Mouse (Mus musculus) limb, embryonic 15.5 days (tissue): ENCODE measurements around the gene Insl3. TPM values are rescaled to one million over a fixed set of nuclear protein-coding genes. Genes with fewer than 3 reads are reported as not detected.

Source experiments
- ATAC-seq: fragments of 200-750 bp; cut with Nextera tagmentation; 2 replicates; pipeline ENCODE4 v1.8.0; 2017; ENCODE audit warnings: low read depth, moderate TSS enrichment; ENCODE audit not compliant: insufficient number of reproducible peaks, low FRiP score, low TSS enrichment
- H3K27ac ChIP-seq: fragments of 300-500 bp; sonication (generic); 2 replicates; pipeline ENCODE4 v1.5.1; 2015; ENCODE audit warnings: moderate library complexity, mild to moderate bottlenecking, inconsistent platforms
- H3K27me3 ChIP-seq: fragments of 300-500 bp; sonication (generic); 2 replicates; pipeline ENCODE4 v1.6.1; 2015; ENCODE audit warnings: inconsistent platforms
- H3K36me3 ChIP-seq: fragments of 300-500 bp; sonication (generic); 2 replicates; pipeline ENCODE4 v1.6.1; 2015; ENCODE audit warnings: inconsistent platforms
- H3K4me1 ChIP-seq: fragments of 300-500 bp; sonication (generic); 2 replicates; pipeline ENCODE4 v1.6.1; 2015; ENCODE audit warnings: inconsistent platforms
- H3K4me2 ChIP-seq: fragments of 300-500 bp; sonication (generic); 2 replicates; pipeline ENCODE4 v1.6.1; 2015; ENCODE audit warnings: mild to moderate bottlenecking, inconsistent platforms
- H3K4me3 ChIP-seq: fragments of 300-500 bp; sonication (generic); 2 replicates; pipeline ENCODE4 v1.5.1; 2015; ENCODE audit warnings: mild to moderate bottlenecking, inconsistent platforms
- H3K9ac ChIP-seq: fragments of 300-500 bp; sonication (generic); 2 replicates; pipeline ENCODE4 v1.6.1; 2015; ENCODE audit warnings: inconsistent platforms
- H3K9me3 ChIP-seq: fragments of 300-500 bp; sonication (generic); 2 replicates; pipeline ENCODE4 v1.6.1; 2016; ENCODE audit warnings: inconsistent platforms
- WGBS: fragments of 180-500 bp; shearing (Covaris S2); methylation state at CpG from one replicate; pipeline ENCODE4 v1.1.7; 2015; 5-methylcytosine and 5-hydroxymethylcytosine counted together
- polyA plus RNA-seq: library from polyadenylated mRNA; unstranded; fragments of >200 nt; fragmentation: Nextera tagmentation; extraction: Ambion mirVana; gene quantifications from 2 replicates; pipeline ENCODE4 v1.2.1, GENCODE M21; 2015

Insl3 gene
- polyA plus RNA-seq, 1 experiment from 2014 or later, result 0.96 TPM

DNA sequence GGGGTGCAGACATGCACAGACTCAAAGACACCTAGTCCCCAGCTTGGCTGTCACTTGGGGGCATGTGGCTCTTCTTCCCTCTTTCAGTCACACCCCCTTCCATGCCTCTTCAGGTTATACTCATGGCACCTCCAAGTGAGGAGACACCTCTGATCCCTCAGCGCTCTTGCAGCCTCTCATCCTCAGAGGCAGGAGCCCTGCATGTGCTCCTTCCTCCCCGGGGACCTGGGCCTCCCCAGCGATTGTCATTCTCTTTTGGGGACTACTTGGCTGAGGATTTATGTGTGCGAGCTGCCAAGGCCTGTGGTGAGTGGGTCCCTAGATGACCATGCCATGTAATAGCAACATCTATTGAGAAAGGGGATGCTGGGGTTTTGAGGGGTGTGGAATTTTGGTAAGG, 10.8 kb upstream of the Insl3 start:
- ATAC-seq, result no peak
- H3K36me3 ChIP-seq, result no peaks in the 10 kb centered on the region
- H3K4me1 ChIP-seq, result peaks cover 38% of the 10 kb centered on the region
- no peak overlapping the region for H3K27ac ChIP-seq
- 51% methylated on average over 4 of the region's 4 CpGs for WGBS
- H3K9ac ChIP-seq, result no peak overlapping the region
- peaks cover 76% of the 10 kb centered on the region for H3K27me3 ChIP-seq
- no peaks in the 10 kb centered on the region; the same call in 1 of the 2 replicates for H3K9me3 ChIP-seq
- no peak overlapping the region for H3K4me3 ChIP-seq
- H3K4me2 ChIP-seq, result no peak overlapping the region

- no peak for ATAC-seq
Observed at GRCm38 (mm10) chr8:71679116-71679515, 9.9 kb upstream of the Insl3 start.

GRCm38 (mm10) chr8:71679550-71680168, 9.4 kb upstream of the Insl3 start:
- H3K36me3 ChIP-seq, result no peaks in the 10 kb centered on the region
- H3K27ac ChIP-seq, result no peak overlapping the region
- H3K27me3 ChIP-seq, result peaks cover 89% of the 10 kb centered on the region
- ATAC-seq, result no peak
- H3K4me2 ChIP-seq, result peak overlapping the region; percentile 41
- H3K9me3 ChIP-seq, result no peaks in the 10 kb centered on the region; the same call in 1 of the 2 replicates
- peak overlapping the region; percentile 28 for H3K4me3 ChIP-seq
- peaks cover 38% of the 10 kb centered on the region for H3K4me1 ChIP-seq
- WGBS, result 5% methylated on average over 46 of the region's 46 CpGs
- H3K9ac ChIP-seq, result no peak overlapping the region

More at GRCm38 (mm10) chr8:71679116-71679515, 9.9 kb upstream of the Insl3 start:
- Histone ChIP-seq H3K9ac (no peak overlapping the region), H3K27ac (no peak overlapping the region), H3K27me3 (peaks cover 83% of the 10 kb centered on the region), H3K9me3 (no peaks in the 10 kb centered on the region; the same call in 1 of the 2 replicates), H3K36me3 (no peaks in the 10 kb centered on the region), H3K4me2 (peak overlapping the region; percentile 41), H3K4me1 (peaks cover 38% of the 10 kb centered on the region), H3K4me3 (peak overlapping the region; percentile 28)
- WGBS, result 18% methylated on average over 16 of the region's 16 CpGs

DNA sequence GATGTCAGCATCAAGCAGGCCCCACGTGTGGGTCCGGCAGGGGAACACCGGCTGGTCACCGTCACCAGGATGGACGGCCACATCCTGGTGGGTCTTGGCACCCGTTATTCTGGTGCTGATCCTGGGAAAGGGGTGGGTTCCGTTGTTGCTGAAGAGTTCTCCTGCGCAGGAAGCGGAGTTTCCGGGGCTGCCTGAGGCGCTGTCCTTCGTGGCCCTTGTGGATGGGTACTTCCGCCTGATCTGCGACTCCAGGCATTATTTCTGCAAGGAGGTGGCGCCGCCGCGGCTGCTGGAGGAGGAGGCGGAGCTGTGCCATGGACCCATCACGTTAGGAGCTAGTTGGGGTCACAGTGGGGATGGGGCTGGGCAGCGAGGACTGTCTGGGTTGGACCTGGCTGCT, 8.5 kb upstream of the Insl3 start:
- Histone ChIP-seq H3K9ac (no peak overlapping the region), H3K27ac (no peak overlapping the region), H3K27me3 (peaks cover 93% of the 10 kb centered on the region), H3K4me3 (no peak overlapping the region), H3K4me2 (no peak overlapping the region), H3K4me1 (peaks cover 39% of the 10 kb centered on the region), H3K36me3 (no peaks in the 10 kb centered on the region), H3K9me3 (no peaks in the 10 kb centered on the region; the same call in 1 of the 2 replicates)
- ATAC-seq, result no peak
- WGBS, result 6% methylated on average over 21 of the region's 21 CpGs

DNA sequence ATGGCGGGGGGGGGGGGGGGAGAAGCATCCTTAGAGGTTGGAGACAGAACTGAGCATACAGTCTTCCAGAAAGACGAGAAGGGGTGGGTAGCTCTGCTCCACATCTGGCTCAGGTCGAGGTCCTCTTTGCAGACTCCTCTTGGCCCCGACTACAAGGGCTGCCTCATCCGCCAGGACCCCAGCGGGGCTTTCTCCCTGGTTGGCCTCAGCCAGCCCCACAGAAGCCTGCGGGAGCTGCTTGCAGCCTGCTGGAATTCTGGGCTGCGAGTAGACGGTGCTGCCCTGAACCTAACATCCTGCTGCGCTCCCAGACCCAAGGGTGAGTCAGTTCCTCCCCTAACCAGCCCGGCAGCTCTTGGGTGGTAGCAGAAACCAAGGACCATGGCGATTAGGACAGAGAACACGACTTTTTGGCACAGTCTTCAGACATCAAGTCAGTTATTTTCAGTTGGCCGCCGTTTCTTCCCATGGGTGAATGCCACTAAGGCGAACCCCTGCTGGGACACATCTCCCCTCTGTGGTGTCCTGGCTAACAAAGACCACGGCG, 7.6 kb upstream of the Insl3 start:
- Histone ChIP-seq H3K27ac (no peak overlapping the region), H3K9me3 (no peaks in the 10 kb centered on the region; the same call in 1 of the 2 replicates)
- ATAC-seq, result no peak

GRCm38 (mm10) chr8:71682832-71683231, 6.2 kb upstream of the Insl3 start:
- no peak for ATAC-seq
- Histone ChIP-seq H3K9ac (no peak overlapping the region), H3K9me3 (no peaks in the 10 kb centered on the region; the same call in 1 of the 2 replicates), H3K27ac (no peak overlapping the region), H3K4me3 (no peak overlapping the region), H3K36me3 (no peaks in the 10 kb centered on the region), H3K4me1 (peaks cover 44% of the 10 kb centered on the region), H3K27me3 (peaks cover 100% of the 10 kb centered on the region), H3K4me2 (no peak overlapping the region)
- 72% methylated on average over 12 of the region's 12 CpGs for WGBS

More for the DNA sequence above, 7.6 kb upstream of the Insl3 start:
- Histone ChIP-seq H3K4me3 (no peak overlapping the region), H3K4me2 (no peak overlapping the region), H3K36me3 (no peaks in the 10 kb centered on the region), H3K27me3 (peaks cover 98% of the 10 kb centered on the region), H3K4me1 (peaks cover 39% of the 10 kb centered on the region), H3K9ac (0 out of 2 replicates have a peak overlapping the region, but pooled peaks have one; percentile 10)
- WGBS, result 10% methylated on average over 18 of the region's 18 CpGs

GRCm38 (mm10) chr8:71684701-71685100, 4.3 kb upstream of the Insl3 start:
- no peak overlapping the region for H3K4me3 ChIP-seq
- H3K27ac ChIP-seq, result no peak overlapping the region
- H3K36me3 ChIP-seq, result no peaks in the 10 kb centered on the region
- WGBS, result 27% methylated on average over 10 of the region's 10 CpGs
- peaks cover 46% of the 10 kb centered on the region for H3K4me1 ChIP-seq
- H3K9ac ChIP-seq, result no peak overlapping the region
- no peak overlapping the region for H3K4me2 ChIP-seq
- H3K27me3 ChIP-seq, result peaks cover 100% of the 10 kb centered on the region
- ATAC-seq, result no peak
- H3K9me3 ChIP-seq, result no peaks in the 10 kb centered on the region

GRCm38 (mm10) chr8:71685573-71685972, 3.4 kb upstream of the Insl3 start:
- H3K36me3 ChIP-seq, result no peaks in the 10 kb centered on the region
- no peaks in the 10 kb centered on the region for H3K9me3 ChIP-seq
- peak overlapping the region; percentile 39 for H3K4me2 ChIP-seq
- peaks cover 100% of the 10 kb centered on the region for H3K27me3 ChIP-seq
- 4% methylated on average over 29 of the region's 29 CpGs for WGBS
- no peak for ATAC-seq
- H3K4me3 ChIP-seq, result peak overlapping the region; percentile 24
- peaks cover 40% of the 10 kb centered on the region for H3K4me1 ChIP-seq
- H3K27ac ChIP-seq, result no peak overlapping the region
- H3K9ac ChIP-seq, result no peak overlapping the region

DNA sequence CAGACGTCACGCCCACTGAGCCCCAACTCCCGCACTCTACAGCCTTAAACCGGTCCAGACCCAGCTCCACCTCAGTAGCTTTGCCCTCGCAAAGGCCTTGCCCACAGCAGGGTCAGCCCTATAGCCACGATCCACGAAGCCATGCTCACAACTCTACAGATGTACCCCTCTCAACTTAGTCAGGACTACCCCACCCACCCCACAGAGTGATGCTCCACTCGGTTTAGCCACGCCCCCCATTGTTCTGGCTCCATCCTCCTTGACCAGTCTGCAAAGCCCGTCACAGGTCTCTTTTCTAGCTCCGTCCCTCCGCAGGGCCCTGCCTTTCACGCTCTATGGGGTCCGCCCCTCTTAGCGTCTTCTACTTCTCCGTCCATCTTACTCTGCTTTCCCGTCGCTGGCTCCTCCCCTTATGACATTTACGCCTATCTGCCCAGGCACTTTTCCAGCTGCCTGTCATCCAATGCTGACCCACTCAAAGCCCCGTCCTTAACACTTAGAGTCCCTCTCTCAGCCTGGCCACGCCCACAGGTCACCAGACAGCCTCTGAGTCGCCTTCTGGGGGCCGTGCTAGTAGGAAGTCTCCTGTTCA, 2.8 kb upstream of the Insl3 start:
- Histone ChIP-seq H3K36me3 (no peaks in the 10 kb centered on the region), H3K9ac (no peak overlapping the region), H3K9me3 (no peaks in the 10 kb centered on the region), H3K4me1 (peaks cover 38% of the 10 kb centered on the region), H3K4me3 (peak overlapping the region; percentile 24), H3K27ac (no peak overlapping the region), H3K4me2 (peak overlapping the region; percentile 39), H3K27me3 (peaks cover 100% of the 10 kb centered on the region)
- 5% methylated on average over 23 of the region's 23 CpGs for WGBS
- ATAC-seq, result no peak

DNA sequence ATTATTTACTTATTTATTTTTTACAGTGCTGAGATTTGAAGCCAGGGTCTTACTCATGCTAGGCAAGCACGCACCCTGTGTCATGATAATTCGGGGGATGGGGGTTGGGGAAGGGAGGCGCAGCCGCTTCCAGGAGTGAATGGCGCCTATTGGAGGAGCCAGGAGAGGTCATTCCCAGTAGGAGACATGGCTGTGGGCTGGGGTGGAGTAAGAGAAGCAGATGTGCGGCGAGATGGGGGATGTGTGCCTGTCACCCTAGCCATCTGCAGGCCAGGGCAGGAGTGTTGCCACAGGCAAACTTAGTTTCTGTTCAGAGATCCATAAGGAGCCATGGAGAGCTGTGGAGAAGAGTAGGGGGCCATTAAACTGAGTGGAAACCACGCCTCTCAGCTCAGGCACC, 1.4 kb upstream of the Insl3 start:
- 5% methylated on average over 8 of the region's 8 CpGs for WGBS
- H3K36me3 ChIP-seq, result no peaks in the 10 kb centered on the region
- H3K27ac ChIP-seq, result no peak overlapping the region
- no peak overlapping the region for H3K9ac ChIP-seq
- peaks cover 100% of the 10 kb centered on the region for H3K27me3 ChIP-seq
- ATAC-seq, result no peak
- H3K4me2 ChIP-seq, result no peak overlapping the region
- peaks cover 34% of the 10 kb centered on the region for H3K4me1 ChIP-seq
- H3K9me3 ChIP-seq, result no peaks in the 10 kb centered on the region
- no peak overlapping the region for H3K4me3 ChIP-seq

DNA sequence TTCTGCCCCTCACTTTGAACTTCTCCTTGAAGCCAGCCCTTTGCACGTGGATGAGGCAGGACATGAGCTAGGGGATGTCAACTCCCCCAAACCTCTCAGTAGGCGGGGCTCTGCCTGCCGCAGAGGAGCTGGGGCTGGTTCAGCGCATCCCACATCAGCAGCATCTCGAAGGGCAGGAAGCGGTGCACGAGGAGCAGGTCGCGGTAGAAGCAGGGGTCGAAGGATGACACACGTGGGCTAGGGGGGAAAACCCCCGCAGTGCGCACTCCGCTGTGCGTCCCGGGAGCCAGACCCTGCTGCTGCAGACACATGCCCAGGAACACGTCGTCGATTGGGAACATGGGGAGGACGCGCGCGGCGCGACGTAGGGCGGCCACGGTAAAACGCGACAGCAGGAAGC, 3.5 kb downstream of the Insl3 start:
- peaks cover 27% of the 10 kb centered on the region for H3K4me1 ChIP-seq
- no peak for ATAC-seq
- no peak overlapping the region for H3K9ac ChIP-seq
- H3K4me2 ChIP-seq, result peak overlapping the region; percentile 19; the same call in 1 of the 2 replicates
- no peaks in the 10 kb centered on the region for H3K36me3 ChIP-seq
- H3K27ac ChIP-seq, result no peak overlapping the region
- no peaks in the 10 kb centered on the region for H3K9me3 ChIP-seq
- H3K27me3 ChIP-seq, result peaks cover 94% of the 10 kb centered on the region
- WGBS, result 6% methylated on average over 26 of the region's 30 CpGs
- H3K4me3 ChIP-seq, result peak overlapping the region; percentile 23; the same call in 1 of the 2 replicates
